ENCODE assay signal across 9 mouse cellular contexts in genomic region chr2:159755541-159756011, GRCm38 (mm10).
A peak's percentile ranks its signal among the peaks of the same experiment; 100 is the strongest.
DNase-seq lines count a peak whose midpoint lies in the region; ATAC-seq and TF ChIP-seq lines count a peak whose summit lies in the region.
"Had no signal": no experiment of that assay in that cellular context is flagged by ENCODE, and none has a peak within 500 bp of the region (broad histone marks: within the 10 kb centered on the region; RNA-seq: fewer than 3 reads in every experiment).

No protein-coding gene starts in this region.

- no peak overlapping the region for H3K4me3 ChIP-seq in hindbrain, embryonic 10.5 days
- H3K4me3 ChIP-seq in hindbrain, embryonic 13.5 days = no peak overlapping the region
- no peak overlapping the region for H3K4me3 ChIP-seq in forebrain, embryonic 10.5 days
- H3K4me3 ChIP-seq in kidney, embryonic 16.5 days (ENCODE audit: low read length) = no peak overlapping the region
- no peak overlapping the region for H3K4me3 ChIP-seq in limb, embryonic 14.5 days (replicated peaks; ENCODE audit: low read length)

- 54% methylated on average over 7 of the region's 7 CpGs for WGBS in hindbrain, embryonic 10.5 days
- 67% methylated on average over 7 of the region's 7 CpGs for WGBS in hindbrain, embryonic 13.5 days
- 53% methylated on average over 7 of the region's 7 CpGs for WGBS in forebrain, embryonic 10.5 days
- WGBS in kidney, embryonic 16.5 days = 19% methylated on average over 7 of the region's 7 CpGs
- WGBS in limb, embryonic 14.5 days = 24% methylated on average over 7 of the region's 7 CpGs

- H3K27ac ChIP-seq in hindbrain, embryonic 10.5 days = peak overlapping the region; percentile 64
- no peak overlapping the region for H3K27ac ChIP-seq in hindbrain, embryonic 13.5 days
- peak overlapping the region; percentile 77 for H3K27ac ChIP-seq in forebrain, embryonic 10.5 days
- H3K27ac ChIP-seq in kidney, embryonic 16.5 days (ENCODE audit: low read length) = peak overlapping the region; percentile 34; the same call in 1 of the 2 replicates
- no peak overlapping the region for H3K27ac ChIP-seq in limb, embryonic 14.5 days (replicated peaks; ENCODE audit: low read depth, low read length)

- peaks cover 10% of the 10 kb centered on the region; the same call in 1 of the 2 replicates for H3K4me1 ChIP-seq in hindbrain, embryonic 10.5 days (replicated peaks)
- H3K4me1 ChIP-seq in hindbrain, embryonic 13.5 days (replicated peaks) = peaks cover 7% of the 10 kb centered on the region; the same call in 1 of the 2 replicates
- H3K4me1 ChIP-seq in forebrain, embryonic 10.5 days = peaks cover 13% of the 10 kb centered on the region
- peaks cover 11% of the 10 kb centered on the region; the same call in 1 of the 2 replicates for H3K4me1 ChIP-seq in kidney, embryonic 16.5 days (ENCODE audit: insufficient read depth, low read length)
- peaks cover 6% of the 10 kb centered on the region for H3K4me1 ChIP-seq in limb, embryonic 14.5 days (ENCODE audit: control insufficient read depth, insufficient read depth, low read length)

- H3K9ac ChIP-seq in hindbrain, embryonic 13.5 days = no peak overlapping the region
- H3K9ac ChIP-seq in kidney, embryonic 16.5 days (replicated peaks; ENCODE audit: low read length) = no peak overlapping the region; the same call in 1 of the 2 replicates
- no peak overlapping the region for H3K9ac ChIP-seq in limb, embryonic 14.5 days (ENCODE audit: low read depth, low read length, severe bottlenecking)

- no peaks in the 10 kb centered on the region for H3K9me3 ChIP-seq in hindbrain, embryonic 10.5 days
- no peaks in the 10 kb centered on the region for H3K9me3 ChIP-seq in hindbrain, embryonic 13.5 days
- no peaks in the 10 kb centered on the region for H3K9me3 ChIP-seq in forebrain, embryonic 10.5 days
- no peaks in the 10 kb centered on the region for H3K9me3 ChIP-seq in kidney, embryonic 16.5 days (ENCODE audit: low read length)
- no peaks in the 10 kb centered on the region for H3K9me3 ChIP-seq in limb, embryonic 14.5 days (ENCODE audit: control insufficient read depth, low read length)

- no peak for ATAC-seq in hindbrain, embryonic 13.5 days (ENCODE audit: low FRiP score)
- ATAC-seq in kidney, embryonic 16.5 days (ENCODE audit: low FRiP score, low TSS enrichment) = peak; percentile 87
- no peak for ATAC-seq in limb, embryonic 14.5 days (ENCODE audit: low FRiP score, low read depth)

- H3K27me3 ChIP-seq in hindbrain, embryonic 10.5 days (ENCODE audit: insufficient read depth, poor library complexity, severe bottlenecking) = no peaks in the 10 kb centered on the region
- H3K27me3 ChIP-seq in hindbrain, embryonic 13.5 days = no peaks in the 10 kb centered on the region
- no peaks in the 10 kb centered on the region for H3K27me3 ChIP-seq in forebrain, embryonic 10.5 days (ENCODE audit: poor library complexity, severe bottlenecking)
- no peaks in the 10 kb centered on the region for H3K27me3 ChIP-seq in kidney, embryonic 16.5 days (ENCODE audit: insufficient read depth, low read length)
- no peaks in the 10 kb centered on the region for H3K27me3 ChIP-seq in limb, embryonic 14.5 days (ENCODE audit: control insufficient read depth, insufficient read depth, low read length)

- TF ChIP-seq POLR2A in limb, embryonic 14.5 days (IDR thresholded peaks at IDR 0.05; ENCODE audit: borderline replicate concordance, extremely low read depth, insufficient read depth, insufficient read length) = no peak

- no peaks in the 10 kb centered on the region for H3K36me3 ChIP-seq in hindbrain, embryonic 10.5 days
- H3K36me3 ChIP-seq in hindbrain, embryonic 13.5 days = no peaks in the 10 kb centered on the region
- H3K36me3 ChIP-seq in forebrain, embryonic 10.5 days (replicated peaks) = no peaks in the 10 kb centered on the region
- no peaks in the 10 kb centered on the region for H3K36me3 ChIP-seq in kidney, embryonic 16.5 days (ENCODE audit: insufficient read depth, low read length)
- no peaks in the 10 kb centered on the region for H3K36me3 ChIP-seq in limb, embryonic 14.5 days (ENCODE audit: control insufficient read depth, insufficient read depth, low read length)
- H3K36me3 ChIP-seq: G1E had no signal

- no peak overlapping the region for H3K4me2 ChIP-seq in hindbrain, embryonic 13.5 days
- H3K4me2 ChIP-seq in kidney, embryonic 16.5 days (replicated peaks; ENCODE audit: low read depth, low read length) = no peak overlapping the region
- no peak overlapping the region for H3K4me2 ChIP-seq in limb, embryonic 14.5 days (replicated peaks; ENCODE audit: low read depth, low read length, severe bottlenecking)

- DNase-seq in hindbrain, embryonic 10.5 days (ENCODE audit: low spot score) = peak; percentile 30
- no peak for DNase-seq in forebrain, embryonic 10.5 days (ENCODE audit: extremely low spot score, low spot score)
- DNase-seq in limb, embryonic 14.5 days (ENCODE audit: low spot score) = peak; percentile 10
- DNase-seq in right cerebral cortex, postnatal 10 days (ENCODE audit: low spot score in 2 of 2) = peak; percentile 60 to 69
- DNase-seq in thymus, adult 18-20 months = no peak
- no peak for DNase-seq in natural killer cell, adult 2 months (ENCODE audit: low spot score in 2 of 2)

Comparison
In these comparisons a context has a peak if more than half of its experiments do, and no peak if none do; other contexts are left out.
1. H3K27ac ChIP-seq: peak in hindbrain, embryonic 10.5 days (single experiment), forebrain, embryonic 10.5 days (single experiment) and kidney, embryonic 16.5 days (single experiment); none in hindbrain, embryonic 13.5 days (single experiment) and limb, embryonic 14.5 days (single experiment).
2. DNase-seq: peak in hindbrain, embryonic 10.5 days (single experiment), limb, embryonic 14.5 days (single experiment) and right cerebral cortex, postnatal 10 days (2 of 2); none in forebrain, embryonic 10.5 days (single experiment), thymus, adult 18-20 months (0 of 2) and natural killer cell, adult 2 months (0 of 2).